Mouse (Mus musculus): ENCODE results near the gene Ccdc85b. TPM values are rescaled to one million over a fixed set of nuclear protein-coding genes. Genes with fewer than 3 reads are reported as not detected.

Ccdc85b gene
- polyA plus RNA-seq, 1 experiment from 2014 or later: 11.1 TPM

Other genes starting within 250 kb of the Ccdc85b start
- 36.3 and 41.0 TPM in 2 replicates for gene Pacs1, start 184.8 kb downstream of the Ccdc85b start, polyA plus RNA-seq (2015; fragmentation: Nextera tagmentation; extraction: Ambion mirVana)
- 344 and 351 TPM in 2 replicates for gene Sf3b2, start 162.4 kb downstream of the Ccdc85b start, polyA plus RNA-seq (2015; fragmentation: Nextera tagmentation; extraction: Ambion mirVana)
- gene Gal3st3, start 159.6 kb downstream of the Ccdc85b start, polyA plus RNA-seq (2015; fragmentation: Nextera tagmentation; extraction: Ambion mirVana): 34.1 and 34.6 TPM in 2 replicates
- gene Catsper1, start 122.2 kb downstream of the Ccdc85b start, polyA plus RNA-seq (2015; fragmentation: Nextera tagmentation; extraction: Ambion mirVana): not detected in 2 replicates
- gene Cst6, start 108.3 kb downstream of the Ccdc85b start, polyA plus RNA-seq (2015; fragmentation: Nextera tagmentation; extraction: Ambion mirVana): 8.9 and 9.7 TPM in 2 replicates
- gene Eif1ad, start 91.2 kb downstream of the Ccdc85b start, polyA plus RNA-seq (2015; fragmentation: Nextera tagmentation; extraction: Ambion mirVana): 51.1 and 55.2 TPM in 2 replicates
- 311 and 317 TPM in 2 replicates for gene Banf1, start 90.7 kb downstream of the Ccdc85b start, polyA plus RNA-seq (2015; fragmentation: Nextera tagmentation; extraction: Ambion mirVana)
- 72.2 and 74.8 TPM in 2 replicates for gene Sart1, start 69.2 kb downstream of the Ccdc85b start, polyA plus RNA-seq (2015; fragmentation: Nextera tagmentation; extraction: Ambion mirVana)
- gene Tsga10ip, start 55.4 kb downstream of the Ccdc85b start, polyA plus RNA-seq (2015; fragmentation: Nextera tagmentation; extraction: Ambion mirVana): 0.20 TPM in 1 of 2 replicates, not detected in the other
- gene Drap1, start 32.9 kb downstream of the Ccdc85b start, polyA plus RNA-seq (2015; fragmentation: Nextera tagmentation; extraction: Ambion mirVana): 318 and 326 TPM in 2 replicates
- 69.5 and 75.5 TPM in 2 replicates for gene AI837181, start 32.8 kb downstream of the Ccdc85b start, polyA plus RNA-seq (2015; fragmentation: Nextera tagmentation; extraction: Ambion mirVana)
- 0.59 TPM in 1 of 2 replicates, not detected in the other for gene Fosl1, start 10.3 kb downstream of the Ccdc85b start, polyA plus RNA-seq (2015; fragmentation: Nextera tagmentation; extraction: Ambion mirVana)
- gene Fibp, start 2.7 kb upstream of the Ccdc85b start, polyA plus RNA-seq (2015; fragmentation: Nextera tagmentation; extraction: Ambion mirVana): 163 and 164 TPM in 2 replicates
- gene Ctsw, start 10.6 kb upstream of the Ccdc85b start, polyA plus RNA-seq (2015; fragmentation: Nextera tagmentation; extraction: Ambion mirVana): 3.2 and 5.6 TPM in 2 replicates
- 56.9 and 60.8 TPM in 2 replicates for gene Efemp2, start 16.1 kb upstream of the Ccdc85b start, polyA plus RNA-seq (2015; fragmentation: Nextera tagmentation; extraction: Ambion mirVana)
- 40.4 and 43.2 TPM in 2 replicates for gene Mus81, start 30.5 kb upstream of the Ccdc85b start, polyA plus RNA-seq (2015; fragmentation: Nextera tagmentation; extraction: Ambion mirVana)
- 3,494 and 3,643 TPM in 2 replicates for gene Cfl1, start 32.6 kb upstream of the Ccdc85b start, polyA plus RNA-seq (2015; fragmentation: Nextera tagmentation; extraction: Ambion mirVana)
- gene 1700020D05Rik, start 45.9 kb upstream of the Ccdc85b start, polyA plus RNA-seq (2015; fragmentation: Nextera tagmentation; extraction: Ambion mirVana): not detected in 2 replicates
- gene Snx32, start 52.6 kb upstream of the Ccdc85b start, polyA plus RNA-seq (2015; fragmentation: Nextera tagmentation; extraction: Ambion mirVana): 69.9 and 74.3 TPM in 2 replicates
- 0.11 TPM in 1 of 2 replicates, not detected in the other for gene Ovol1, start 102.8 kb upstream of the Ccdc85b start, polyA plus RNA-seq (2015; fragmentation: Nextera tagmentation; extraction: Ambion mirVana)
- 2.9 and 3.5 TPM in 2 replicates for gene Ap5b1, start 110.1 kb upstream of the Ccdc85b start, polyA plus RNA-seq (2015; fragmentation: Nextera tagmentation; extraction: Ambion mirVana)
- gene Rnaseh2c, start 144.0 kb upstream of the Ccdc85b start, polyA plus RNA-seq (2015; fragmentation: Nextera tagmentation; extraction: Ambion mirVana): 79.2 and 87.8 TPM in 2 replicates
- 72.3 and 77.2 TPM in 2 replicates for gene Kat5, start 152.3 kb upstream of the Ccdc85b start, polyA plus RNA-seq (2015; fragmentation: Nextera tagmentation; extraction: Ambion mirVana)
- 33.8 and 36.5 TPM in 2 replicates for gene Rela, start 179.6 kb upstream of the Ccdc85b start, polyA plus RNA-seq (2015; fragmentation: Nextera tagmentation; extraction: Ambion mirVana)
- 19.1 and 19.8 TPM in 2 replicates for gene Sipa1, start 205.8 kb upstream of the Ccdc85b start, polyA plus RNA-seq (2015; fragmentation: Nextera tagmentation; extraction: Ambion mirVana)
- 17.4 and 18.0 TPM in 2 replicates for gene Map3k11, start 230.8 kb upstream of the Ccdc85b start, polyA plus RNA-seq (2015; fragmentation: Nextera tagmentation; extraction: Ambion mirVana)
- gene Pcnx3, start 231.0 kb upstream of the Ccdc85b start, polyA plus RNA-seq (2015; fragmentation: Nextera tagmentation; extraction: Ambion mirVana): 23.0 TPM in 2 replicates
- not detected in 2 replicates for gene Kcnk7, start 246.5 kb upstream of the Ccdc85b start, polyA plus RNA-seq (2015; fragmentation: Nextera tagmentation; extraction: Ambion mirVana)